Mouse (Mus musculus) testis, adult 2 months (tissue): Measurements from ENCODE around the gene Col9a2.

Experiments
- CTCF ChIP-seq: fragments of 200-500 bp; IDR thresholded peaks from 2 replicates; pipeline ENCODE4 v1.5.1; 2012; ENCODE audit warnings: low read depth, mild to moderate bottlenecking, inconsistent platforms, low read length, moderate library complexity; ENCODE audit not compliant: control insufficient read depth, insufficient read depth, insufficient replicate concordance
- POLR2A ChIP-seq: fragments of 200-500 bp; IDR thresholded peaks from 2 replicates; pipeline ENCODE4 v1.6.1; 2012; ENCODE audit warnings: low read depth, mild to moderate bottlenecking, inconsistent platforms, low read length, moderate library complexity; ENCODE audit not compliant: control insufficient read depth

- TF ChIP-seq POLR2A (no peak), CTCF (no peak)
Observed at GRCm38 (mm10) chr4:121103304-121103703, 64.1 kb downstream of the Col9a2 start.
